Mouse (Mus musculus): ENCODE data around the gene Stat4. TPM values are rescaled to one million over a fixed set of nuclear protein-coding genes. Genes with fewer than 3 reads are reported as not detected.

The Stat4 gene
- polyA plus RNA-seq, 1 experiment from 2014 or later, result 2.3 TPM

GRCm38 (mm10) chr1:52087128-52087527, 100.2 kb downstream of the Stat4 start:
- H3K4me3 ChIP-seq (ENCODE audit: low read depth, low read length), result no peak overlapping the region
- no peak overlapping the region for H3K4me2 ChIP-seq (ENCODE audit: low read depth, low read length)
- no peaks in the 10 kb centered on the region for H3K9me3 ChIP-seq (replicated peaks; ENCODE audit: control insufficient read depth, low read length)
- 90% methylated on average over 1 of the region's 1 CpGs for WGBS
- no peak for DNase-seq (ENCODE audit: low spot score)
- H3K27ac ChIP-seq (replicated peaks; ENCODE audit: low read depth, low read length), result no peak overlapping the region
- no peaks in the 10 kb centered on the region for H3K36me3 ChIP-seq (replicated peaks; ENCODE audit: control insufficient read depth, insufficient read depth, low read depth, low read length)
- H3K9ac ChIP-seq (replicated peaks; ENCODE audit: low read length), result no peak overlapping the region
- no peaks in the 10 kb centered on the region for H3K27me3 ChIP-seq (ENCODE audit: control insufficient read depth, insufficient read depth, low read length)
- no peaks in the 10 kb centered on the region for H3K4me1 ChIP-seq (ENCODE audit: control insufficient read depth, insufficient read depth, low read length)
- no peak for ATAC-seq (replicated peaks; ENCODE audit: insufficient number of reproducible peaks, low FRiP score, low TSS enrichment, low read depth)

GRCm38 (mm10) chr1:52088634-52089033, 101.7 kb downstream of the Stat4 start:
- Histone ChIP-seq H3K27ac (replicated peaks; ENCODE audit: low read depth, low read length) (no peak overlapping the region), H3K27me3 (ENCODE audit: control insufficient read depth, insufficient read depth, low read length) (no peaks in the 10 kb centered on the region), H3K4me3 (ENCODE audit: low read depth, low read length) (no peak overlapping the region), H3K9me3 (replicated peaks; ENCODE audit: control insufficient read depth, low read length) (no peaks in the 10 kb centered on the region), H3K9ac (replicated peaks; ENCODE audit: low read length) (no peak overlapping the region), H3K4me1 (ENCODE audit: control insufficient read depth, insufficient read depth, low read length) (no peaks in the 10 kb centered on the region), H3K4me2 (ENCODE audit: low read depth, low read length) (no peak overlapping the region), H3K36me3 (replicated peaks; ENCODE audit: control insufficient read depth, insufficient read depth, low read depth, low read length) (no peaks in the 10 kb centered on the region)
- WGBS, result 72% methylated on average over 4 of the region's 4 CpGs
- DNase-seq (ENCODE audit: low spot score) (peak; percentile 1), ATAC-seq (replicated peaks; ENCODE audit: insufficient number of reproducible peaks, low FRiP score, low TSS enrichment, low read depth) (no peak)

GRCm38 (mm10) chr1:52098618-52099232, 111.8 kb downstream of the Stat4 start:
- H3K9ac ChIP-seq (replicated peaks; ENCODE audit: low read length), result no peak overlapping the region
- 83% methylated on average over 3 of the region's 3 CpGs for WGBS
- no peaks in the 10 kb centered on the region for H3K27me3 ChIP-seq (ENCODE audit: control insufficient read depth, insufficient read depth, low read length)
- H3K4me3 ChIP-seq (ENCODE audit: low read depth, low read length), result no peak overlapping the region
- peak; percentile 74 for DNase-seq (ENCODE audit: low spot score)
- no peaks in the 10 kb centered on the region for H3K9me3 ChIP-seq (replicated peaks; ENCODE audit: control insufficient read depth, low read length)
- H3K27ac ChIP-seq (replicated peaks; ENCODE audit: low read depth, low read length), result no peak overlapping the region
- H3K4me1 ChIP-seq (ENCODE audit: control insufficient read depth, insufficient read depth, low read length), result no peaks in the 10 kb centered on the region
- no peak for ATAC-seq (replicated peaks; ENCODE audit: insufficient number of reproducible peaks, low FRiP score, low TSS enrichment, low read depth)
- H3K36me3 ChIP-seq (replicated peaks; ENCODE audit: control insufficient read depth, insufficient read depth, low read depth, low read length), result no peaks in the 10 kb centered on the region
- no peak overlapping the region for H3K4me2 ChIP-seq (ENCODE audit: low read depth, low read length)

GRCm38 (mm10) chr1:52100496-52100895, 113.5 kb downstream of the Stat4 start:
- no peaks in the 10 kb centered on the region for H3K4me1 ChIP-seq (ENCODE audit: control insufficient read depth, insufficient read depth, low read length)
- no peak overlapping the region for H3K4me3 ChIP-seq (ENCODE audit: low read depth, low read length)
- no peaks in the 10 kb centered on the region for H3K9me3 ChIP-seq (replicated peaks; ENCODE audit: control insufficient read depth, low read length)
- H3K36me3 ChIP-seq (replicated peaks; ENCODE audit: control insufficient read depth, insufficient read depth, low read depth, low read length), result no peaks in the 10 kb centered on the region
- ATAC-seq (replicated peaks; ENCODE audit: insufficient number of reproducible peaks, low FRiP score, low TSS enrichment, low read depth), result no peak
- H3K27ac ChIP-seq (replicated peaks; ENCODE audit: low read depth, low read length), result no peak overlapping the region
- no peak overlapping the region for H3K4me2 ChIP-seq (ENCODE audit: low read depth, low read length)
- no peak overlapping the region for H3K9ac ChIP-seq (replicated peaks; ENCODE audit: low read length)
- 76% methylated on average over 6 of the region's 6 CpGs for WGBS
- no peaks in the 10 kb centered on the region for H3K27me3 ChIP-seq (ENCODE audit: control insufficient read depth, insufficient read depth, low read length)
- DNase-seq (ENCODE audit: low spot score), result peak; percentile 9

- no peaks in the 10 kb centered on the region for H3K36me3 ChIP-seq (replicated peaks; ENCODE audit: control insufficient read depth, insufficient read depth, low read depth, low read length)
- H3K4me1 ChIP-seq (ENCODE audit: control insufficient read depth, insufficient read depth, low read length), result no peaks in the 10 kb centered on the region
- DNase-seq (ENCODE audit: low spot score) (no peak), ATAC-seq (replicated peaks; ENCODE audit: insufficient number of reproducible peaks, low FRiP score, low TSS enrichment, low read depth) (no peak)
- no peaks in the 10 kb centered on the region for H3K9me3 ChIP-seq (replicated peaks; ENCODE audit: control insufficient read depth, low read length)
- 86% methylated on average over 8 of the region's 8 CpGs for WGBS
- H3K4me3 ChIP-seq (ENCODE audit: low read depth, low read length), result no peak overlapping the region
- no peak overlapping the region for H3K27ac ChIP-seq (replicated peaks; ENCODE audit: low read depth, low read length)
- no peak overlapping the region for H3K9ac ChIP-seq (replicated peaks; ENCODE audit: low read length)
- H3K4me2 ChIP-seq (ENCODE audit: low read depth, low read length), result no peak overlapping the region
- no peaks in the 10 kb centered on the region for H3K27me3 ChIP-seq (ENCODE audit: control insufficient read depth, insufficient read depth, low read length)
Measured at GRCm38 (mm10) chr1:52102795-52103194, 115.8 kb downstream of the Stat4 start.

GRCm38 (mm10) chr1:52107206-52107605, 120.3 kb downstream of the Stat4 start:
- 93% methylated on average over 11 of the region's 11 CpGs for WGBS
- DNase-seq (ENCODE audit: low spot score), result no peak
- H3K4me3 ChIP-seq (ENCODE audit: low read depth, low read length), result no peak overlapping the region

GRCm38 (mm10) chr1:52111217-52111616, 124.3 kb downstream of the Stat4 start:
- ATAC-seq (replicated peaks; ENCODE audit: insufficient number of reproducible peaks, low FRiP score, low TSS enrichment, low read depth) (no peak), DNase-seq (ENCODE audit: low spot score) (no peak)
- 69% methylated on average over 3 of the region's 3 CpGs for WGBS
- H3K27ac ChIP-seq (replicated peaks; ENCODE audit: low read depth, low read length), result no peak overlapping the region
- H3K36me3 ChIP-seq (replicated peaks; ENCODE audit: control insufficient read depth, insufficient read depth, low read depth, low read length), result no peaks in the 10 kb centered on the region
- H3K4me2 ChIP-seq (ENCODE audit: low read depth, low read length), result no peak overlapping the region
- no peak overlapping the region for H3K4me3 ChIP-seq (ENCODE audit: low read depth, low read length)
- no peaks in the 10 kb centered on the region for H3K4me1 ChIP-seq (ENCODE audit: control insufficient read depth, insufficient read depth, low read length)
- no peak overlapping the region for H3K9ac ChIP-seq (replicated peaks; ENCODE audit: low read length)
- H3K9me3 ChIP-seq (replicated peaks; ENCODE audit: control insufficient read depth, low read length), result no peaks in the 10 kb centered on the region
- no peaks in the 10 kb centered on the region for H3K27me3 ChIP-seq (ENCODE audit: control insufficient read depth, insufficient read depth, low read length)

More at GRCm38 (mm10) chr1:52107206-52107605, 120.3 kb downstream of the Stat4 start:
- no peaks in the 10 kb centered on the region for H3K27me3 ChIP-seq (ENCODE audit: control insufficient read depth, insufficient read depth, low read length)
- H3K4me1 ChIP-seq (ENCODE audit: control insufficient read depth, insufficient read depth, low read length), result no peaks in the 10 kb centered on the region
- no peaks in the 10 kb centered on the region for H3K9me3 ChIP-seq (replicated peaks; ENCODE audit: control insufficient read depth, low read length)
- no peak overlapping the region for H3K4me2 ChIP-seq (ENCODE audit: low read depth, low read length)
- H3K27ac ChIP-seq (replicated peaks; ENCODE audit: low read depth, low read length), result no peak overlapping the region
- no peaks in the 10 kb centered on the region for H3K36me3 ChIP-seq (replicated peaks; ENCODE audit: control insufficient read depth, insufficient read depth, low read depth, low read length)
- H3K9ac ChIP-seq (replicated peaks; ENCODE audit: low read length), result no peak overlapping the region
- no peak for ATAC-seq (replicated peaks; ENCODE audit: insufficient number of reproducible peaks, low FRiP score, low TSS enrichment, low read depth)

GRCm38 (mm10) chr1:52112301-52112700, 125.4 kb downstream of the Stat4 start:
- DNase-seq (ENCODE audit: low spot score) (no peak), ATAC-seq (replicated peaks; ENCODE audit: insufficient number of reproducible peaks, low FRiP score, low TSS enrichment, low read depth) (no peak)
- Histone ChIP-seq H3K4me2 (ENCODE audit: low read depth, low read length) (no peak overlapping the region), H3K9ac (replicated peaks; ENCODE audit: low read length) (no peak overlapping the region), H3K27me3 (ENCODE audit: control insufficient read depth, insufficient read depth, low read length) (no peaks in the 10 kb centered on the region), H3K36me3 (replicated peaks; ENCODE audit: control insufficient read depth, insufficient read depth, low read depth, low read length) (no peaks in the 10 kb centered on the region), H3K9me3 (replicated peaks; ENCODE audit: control insufficient read depth, low read length) (no peaks in the 10 kb centered on the region), H3K27ac (replicated peaks; ENCODE audit: low read depth, low read length) (no peak overlapping the region), H3K4me1 (ENCODE audit: control insufficient read depth, insufficient read depth, low read length) (no peaks in the 10 kb centered on the region), H3K4me3 (ENCODE audit: low read depth, low read length) (no peak overlapping the region)
- 96% methylated on average over 1 of the region's 1 CpGs for WGBS
